Mouse (Mus musculus): ENCODE results near the gene Crnkl1. TPM values are rescaled to one million over a fixed set of nuclear protein-coding genes. Genes with fewer than 3 reads are reported as not detected.

Crnkl1 gene
- polyA plus RNA-seq (2012; rRNA removed): 8.7 and 10.0 TPM in 2 replicates

DNA sequence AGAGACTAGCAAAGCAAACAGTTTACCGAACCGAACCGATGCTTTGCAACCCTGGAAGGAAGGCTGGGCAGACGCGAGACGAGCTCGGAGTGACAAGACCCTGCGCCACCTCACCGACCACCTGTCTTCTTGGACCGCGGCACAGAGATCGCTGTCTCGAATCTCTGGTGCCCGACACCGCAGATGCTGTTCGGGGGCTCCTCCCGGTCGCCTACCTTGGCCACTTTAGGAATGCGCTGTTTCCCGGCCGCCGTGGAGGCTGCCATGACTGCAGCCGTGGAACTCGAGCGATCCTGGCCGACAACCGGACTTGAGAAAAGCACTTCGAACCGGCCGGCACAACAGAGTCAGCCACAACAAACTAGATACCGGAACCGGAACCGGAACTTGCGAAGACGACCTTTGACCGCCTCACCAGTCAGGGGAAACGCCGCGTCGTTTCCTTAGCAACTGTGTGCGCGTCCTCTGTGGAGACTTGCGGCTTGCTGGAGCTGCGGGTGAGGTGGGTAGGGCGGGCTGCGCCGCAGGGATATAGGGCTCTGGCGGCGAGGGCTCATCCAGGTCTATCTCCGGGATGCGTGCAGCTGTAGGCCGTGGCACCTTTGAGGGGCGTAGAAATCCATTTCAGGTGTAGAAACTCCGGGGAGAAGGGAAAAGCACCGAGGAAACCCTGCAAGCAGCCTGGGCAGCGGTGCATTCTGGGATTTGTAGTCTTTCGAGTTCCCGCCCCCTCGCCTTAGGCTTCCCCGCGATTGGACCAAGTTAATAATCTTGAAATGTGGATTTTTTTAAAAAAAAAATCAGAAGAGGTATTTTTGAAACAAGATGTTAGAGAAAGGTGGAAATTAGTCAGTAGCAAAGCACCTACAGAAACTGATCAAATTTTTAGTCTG, at the start of gene Crnkl1, which contains the start of gene Cfap61:
Crnkl1 (minus strand) TSS at position 676 of the 893 bp plus-strand sequence.
Cfap61 (plus strand) TSS at position 446 of the 893 bp plus-strand sequence.
- Histone ChIP-seq H3K27ac (ENCODE audit: insufficient read depth, low read length) (no peak within 1 kb of the TSS), H3K4me3 (ENCODE audit: insufficient read depth, low read length) (peak within 1 kb of the TSS; percentile 49), H3K4me1 (ENCODE audit: control insufficient read depth, insufficient read depth, low read length) (peaks cover 1% of the 10 kb centered on the region; the same call in 1 of the 2 replicates)
- TF ChIP-seq POLR2A (IDR thresholded peaks at IDR 0.05; ENCODE audit: extremely low read depth, insufficient read depth, low read length) (peak; percentile 81; the same call in 1 of the 2 replicates), CTCF (IDR thresholded peaks at IDR 0.05; ENCODE audit: extremely low read depth, insufficient read depth, low read length) (no peak)

DNA sequence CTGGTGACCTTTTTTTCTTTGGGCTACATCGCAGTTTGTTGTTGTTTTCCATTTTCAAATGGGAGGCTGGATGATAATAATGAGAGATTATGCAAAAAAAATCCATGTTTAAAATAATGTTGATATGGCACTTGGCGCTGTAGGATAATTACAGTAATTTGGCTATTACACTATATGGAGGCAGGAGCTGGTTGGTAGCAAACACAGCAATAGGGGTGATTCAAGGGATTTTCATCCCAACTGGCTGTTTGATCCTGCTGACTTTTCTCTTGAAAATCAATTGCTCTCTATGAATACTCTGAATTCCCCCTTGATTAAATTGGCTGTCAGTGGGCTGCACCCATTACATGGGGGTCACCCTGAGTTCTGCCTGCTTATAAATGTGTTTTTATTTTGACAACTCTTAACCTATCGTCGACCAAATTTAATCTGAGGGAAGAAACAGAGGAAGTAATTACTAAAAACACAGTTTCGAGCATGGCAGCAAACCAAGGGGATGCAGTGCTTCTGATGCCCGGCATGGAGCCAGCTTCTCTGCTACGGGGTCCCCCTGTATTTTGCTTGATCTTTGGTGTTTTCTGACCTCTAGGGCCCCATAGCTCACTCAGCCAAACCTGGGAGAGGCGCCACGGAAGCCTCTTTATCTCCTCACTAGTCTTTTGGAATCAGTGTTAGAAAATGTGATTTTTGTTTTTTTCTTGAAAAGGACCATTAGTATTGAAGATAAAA, 47.7 kb upstream of the Crnkl1 start:
- TF ChIP-seq POLR2A (IDR thresholded peaks at IDR 0.05; ENCODE audit: extremely low read depth, insufficient read depth, low read length) (no peak), CTCF (IDR thresholded peaks at IDR 0.05; ENCODE audit: extremely low read depth, insufficient read depth, low read length) (no peak)
- Histone ChIP-seq H3K4me1 (ENCODE audit: control insufficient read depth, insufficient read depth, low read length) (no peaks in the 10 kb centered on the region), H3K4me3 (ENCODE audit: insufficient read depth, low read length) (no peak overlapping the region), H3K27ac (ENCODE audit: insufficient read depth, low read length) (no peak overlapping the region)

DNA sequence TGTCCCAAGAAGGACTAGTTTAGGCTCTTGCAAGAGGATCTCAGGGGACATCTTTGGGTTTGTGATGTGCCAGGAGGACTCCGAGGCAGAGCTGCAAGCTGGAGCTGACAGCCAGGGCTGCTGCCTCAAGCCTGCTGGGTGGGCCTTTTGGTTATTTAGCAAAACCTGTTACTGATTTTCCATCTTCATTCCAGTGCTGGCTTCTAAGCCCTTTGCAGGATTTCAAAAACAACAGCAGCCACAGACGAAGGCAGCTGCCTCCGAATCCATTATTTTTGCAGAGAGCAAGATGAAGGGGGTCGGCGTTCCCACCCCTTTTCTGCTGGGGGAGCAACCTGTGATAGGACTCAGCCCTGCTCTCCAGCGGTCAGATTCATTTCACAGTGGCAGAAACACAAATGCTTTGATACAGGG, 46.9 kb upstream of the Crnkl1 start:
- no peak overlapping the region for H3K27ac ChIP-seq (ENCODE audit: insufficient read depth, low read length)
- H3K4me3 ChIP-seq (ENCODE audit: insufficient read depth, low read length): no peak overlapping the region
- H3K4me1 ChIP-seq (ENCODE audit: control insufficient read depth, insufficient read depth, low read length): no peaks in the 10 kb centered on the region
- no peak for TF ChIP-seq CTCF (IDR thresholded peaks at IDR 0.05; ENCODE audit: extremely low read depth, insufficient read depth, low read length)
- no peak for TF ChIP-seq POLR2A (IDR thresholded peaks at IDR 0.05; ENCODE audit: extremely low read depth, insufficient read depth, low read length)

DNA sequence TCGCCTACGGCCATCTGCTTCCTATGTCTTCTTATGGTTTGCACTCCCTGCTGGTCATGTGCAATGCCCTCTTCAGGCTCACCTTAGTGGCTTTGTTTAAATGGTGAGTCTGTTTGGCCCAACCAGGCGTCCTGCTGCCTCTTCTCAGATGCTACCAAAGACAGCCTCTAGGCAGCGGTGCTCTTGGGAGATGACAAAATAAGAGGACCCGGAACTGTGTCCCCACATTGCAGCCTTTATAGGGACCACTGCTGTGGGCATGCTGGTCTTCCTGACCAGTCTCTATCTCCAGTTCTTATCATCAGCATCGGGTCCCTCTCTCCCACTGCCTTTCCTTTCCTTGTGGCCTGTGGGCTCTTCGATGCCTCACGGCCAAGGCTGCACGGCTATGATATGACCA, 46.1 kb upstream of the Crnkl1 start:
- Histone ChIP-seq H3K27ac (ENCODE audit: insufficient read depth, low read length) (no peak overlapping the region), H3K4me1 (ENCODE audit: control insufficient read depth, insufficient read depth, low read length) (no peaks in the 10 kb centered on the region), H3K4me3 (ENCODE audit: insufficient read depth, low read length) (no peak overlapping the region)
- no peak for TF ChIP-seq POLR2A (IDR thresholded peaks at IDR 0.05; ENCODE audit: extremely low read depth, insufficient read depth, low read length)
- TF ChIP-seq CTCF (IDR thresholded peaks at IDR 0.05; ENCODE audit: extremely low read depth, insufficient read depth, low read length): no peak

DNA sequence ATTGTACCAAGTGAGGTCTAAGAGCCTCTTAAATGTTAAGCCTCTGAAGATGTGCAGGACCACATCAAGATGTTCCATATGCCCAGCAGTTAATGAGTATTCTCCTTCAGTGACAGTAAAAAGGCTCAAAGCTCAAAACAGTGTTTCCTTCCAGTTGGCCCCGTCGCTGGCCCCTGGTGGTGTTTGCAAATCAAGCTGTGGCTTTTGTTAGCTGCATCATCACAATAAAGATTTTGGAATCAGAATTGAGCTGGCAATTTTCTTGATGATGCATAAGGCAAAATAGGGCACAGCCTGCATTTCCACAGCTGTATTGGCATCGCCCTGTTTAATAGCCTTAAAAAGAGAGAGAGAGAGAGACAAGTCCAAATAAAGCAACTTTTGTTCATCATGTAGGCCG, 44.8 kb upstream of the Crnkl1 start:
- Histone ChIP-seq H3K27ac (ENCODE audit: insufficient read depth, low read length) (no peak overlapping the region), H3K4me1 (ENCODE audit: control insufficient read depth, insufficient read depth, low read length) (no peaks in the 10 kb centered on the region), H3K4me3 (ENCODE audit: insufficient read depth, low read length) (no peak overlapping the region)
- TF ChIP-seq POLR2A (IDR thresholded peaks at IDR 0.05; ENCODE audit: extremely low read depth, insufficient read depth, low read length) (no peak), CTCF (IDR thresholded peaks at IDR 0.05; ENCODE audit: extremely low read depth, insufficient read depth, low read length) (no peak)

DNA sequence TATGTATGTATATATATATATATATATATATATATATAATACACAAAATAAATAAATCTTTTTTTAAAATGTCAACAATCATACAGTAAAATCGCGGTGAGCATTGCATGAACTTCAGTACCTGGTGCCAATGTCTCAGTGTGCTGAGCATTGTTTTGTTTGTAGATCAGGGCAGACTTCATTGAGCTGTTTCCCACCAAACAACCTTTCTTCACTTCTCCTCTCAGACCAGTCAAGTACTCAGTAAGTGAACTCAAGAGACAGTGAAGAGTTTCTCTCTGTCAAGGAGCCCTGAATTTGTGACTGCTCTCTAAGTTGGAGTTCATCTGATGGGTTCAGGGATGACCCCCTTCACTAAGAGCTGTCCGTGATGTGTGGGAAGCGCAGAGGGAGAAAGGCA, 37.8 kb upstream of the Crnkl1 start:
- no peaks in the 10 kb centered on the region for H3K4me1 ChIP-seq (ENCODE audit: control insufficient read depth, insufficient read depth, low read length)
- H3K4me3 ChIP-seq (ENCODE audit: insufficient read depth, low read length): no peak overlapping the region
- TF ChIP-seq POLR2A (IDR thresholded peaks at IDR 0.05; ENCODE audit: extremely low read depth, insufficient read depth, low read length): no peak
- TF ChIP-seq CTCF (IDR thresholded peaks at IDR 0.05; ENCODE audit: extremely low read depth, insufficient read depth, low read length): no peak
- H3K27ac ChIP-seq (ENCODE audit: insufficient read depth, low read length): no peak overlapping the region

DNA sequence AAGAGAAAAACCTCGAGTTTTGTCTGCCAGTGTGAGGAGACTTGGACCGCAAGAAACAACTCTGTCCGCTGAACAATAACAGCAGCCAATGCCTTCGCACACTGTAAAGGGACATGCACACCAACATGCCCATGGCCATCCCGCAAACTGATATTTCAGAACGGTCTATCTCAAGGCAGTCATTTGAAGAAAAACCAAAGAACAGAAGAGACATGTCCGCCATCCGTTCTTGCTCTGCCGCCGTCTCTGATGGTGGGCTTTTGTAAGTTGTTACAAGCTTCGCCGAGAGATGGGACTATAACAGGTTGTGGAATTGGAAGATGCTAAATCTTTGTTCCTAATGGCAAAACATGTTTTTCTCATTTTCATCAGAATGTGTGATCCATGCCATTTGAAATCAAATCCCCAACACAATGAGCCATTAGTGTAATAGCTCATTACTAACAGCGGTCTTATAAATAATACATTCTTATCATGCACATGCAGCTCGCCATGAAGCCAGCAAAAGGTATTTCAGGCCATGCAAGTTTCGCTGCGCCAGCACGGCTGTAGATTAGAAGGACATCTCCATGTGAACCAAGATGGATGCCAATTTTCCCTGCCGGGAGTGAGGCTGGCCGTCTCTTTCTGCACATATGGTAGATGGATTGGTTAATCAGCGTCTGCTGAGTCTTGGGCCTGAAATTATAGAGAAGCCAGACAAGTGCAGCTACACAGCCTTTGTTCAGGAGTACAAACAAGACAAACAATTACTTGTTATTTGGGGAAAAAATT, 36.6 kb upstream of the Crnkl1 start:
- no peak for TF ChIP-seq POLR2A (IDR thresholded peaks at IDR 0.05; ENCODE audit: extremely low read depth, insufficient read depth, low read length)
- no peak for TF ChIP-seq CTCF (IDR thresholded peaks at IDR 0.05; ENCODE audit: extremely low read depth, insufficient read depth, low read length)
- Histone ChIP-seq H3K27ac (ENCODE audit: insufficient read depth, low read length) (no peak overlapping the region), H3K4me1 (ENCODE audit: control insufficient read depth, insufficient read depth, low read length) (no peaks in the 10 kb centered on the region), H3K4me3 (ENCODE audit: insufficient read depth, low read length) (no peak overlapping the region)

DNA sequence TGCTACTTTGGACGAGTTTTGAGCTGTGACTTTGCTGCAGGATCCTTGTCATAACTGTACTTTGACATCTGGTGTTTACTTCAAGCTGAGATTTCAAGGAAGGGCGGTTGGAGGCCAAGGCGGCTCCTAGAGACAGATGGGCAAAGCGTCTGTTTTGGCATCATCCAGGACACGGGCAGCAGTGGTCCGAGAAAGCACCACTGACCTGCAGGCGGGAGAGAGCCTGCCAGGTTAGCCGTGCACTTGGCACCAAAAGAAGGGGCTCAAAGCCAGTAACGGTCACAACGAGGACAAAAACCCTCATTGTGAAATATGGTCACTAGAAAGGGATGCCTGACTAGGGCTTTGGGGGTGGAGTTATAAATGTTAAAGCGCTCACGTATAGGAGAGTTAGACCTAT, 35.9 kb upstream of the Crnkl1 start:
- H3K4me1 ChIP-seq (ENCODE audit: control insufficient read depth, insufficient read depth, low read length): no peaks in the 10 kb centered on the region
- no peak overlapping the region for H3K27ac ChIP-seq (ENCODE audit: insufficient read depth, low read length)
- H3K4me3 ChIP-seq (ENCODE audit: insufficient read depth, low read length): no peak overlapping the region
- TF ChIP-seq POLR2A (IDR thresholded peaks at IDR 0.05; ENCODE audit: extremely low read depth, insufficient read depth, low read length) (no peak), CTCF (IDR thresholded peaks at IDR 0.05; ENCODE audit: extremely low read depth, insufficient read depth, low read length) (no peak)

DNA sequence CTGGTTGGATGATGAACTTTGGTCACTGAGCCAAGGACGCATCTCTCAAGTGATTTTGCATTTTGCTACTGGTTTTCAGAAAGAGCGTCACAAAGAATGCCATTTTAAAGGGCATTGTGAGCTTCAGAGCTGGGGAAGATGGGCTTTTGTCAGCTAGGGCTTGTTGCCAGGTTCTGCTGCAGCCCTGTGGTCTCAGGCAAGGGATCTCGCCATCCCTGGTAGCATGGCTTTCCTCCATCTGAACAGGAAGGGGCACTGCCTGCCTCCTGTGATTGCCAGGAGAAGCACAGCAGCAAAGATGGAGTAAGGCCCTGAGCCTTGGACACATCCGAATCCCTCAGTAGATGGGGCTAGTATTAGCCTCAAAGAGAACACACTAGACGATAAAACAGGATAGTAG, 27.0 kb upstream of the Crnkl1 start:
- no peak for TF ChIP-seq POLR2A (IDR thresholded peaks at IDR 0.05; ENCODE audit: extremely low read depth, insufficient read depth, low read length)
- no peak for TF ChIP-seq CTCF (IDR thresholded peaks at IDR 0.05; ENCODE audit: extremely low read depth, insufficient read depth, low read length)
- Histone ChIP-seq H3K4me3 (ENCODE audit: insufficient read depth, low read length) (no peak overlapping the region), H3K4me1 (ENCODE audit: control insufficient read depth, insufficient read depth, low read length) (no peaks in the 10 kb centered on the region), H3K27ac (ENCODE audit: insufficient read depth, low read length) (no peak overlapping the region)
